Mouse (Mus musculus) C2C12 (cell line): Measurements from ENCODE around the gene Gm4869.

Experiments used
- CTCF ChIP-seq: IDR thresholded peaks from one replicate; pipeline ENCODE4 v1.5.1; 2011; ENCODE audit not compliant: control insufficient read depth, insufficient read depth, insufficient read length
- FOSL1 ChIP-seq: IDR thresholded peaks from one replicate; pipeline ENCODE4 v1.8.0; 2011; ENCODE audit warnings: mild to moderate bottlenecking, low read length; ENCODE audit not compliant: poor library complexity, insufficient read depth, severe bottlenecking
- MYOD1 ChIP-seq: IDR thresholded peaks from one replicate; pipeline ENCODE4 v1.6.1; 2011; ENCODE audit warnings: low read depth; ENCODE audit not compliant: control insufficient read depth, insufficient read length
- MYOG ChIP-seq: IDR thresholded peaks from one replicate; pipeline ENCODE4 v1.6.1; 2011; ENCODE audit not compliant: control insufficient read depth, insufficient read length; ENCODE audit errors: extremely low read depth
- USF1 ChIP-seq: IDR thresholded peaks from one replicate; pipeline ENCODE4 v1.6.1; 2011; ENCODE audit warnings: low read depth, mild to moderate bottlenecking, control low read depth, moderate library complexity

GRCm38 (mm10) chr5:140500736-140501135, 55.3 kb downstream of the Gm4869 start:
- TF ChIP-seq CTCF (no peak), MYOD1 (no peak), FOSL1 (no peak), USF1 (no peak), MYOG (no peak)
